Mouse (Mus musculus): ENCODE measurements around the gene Olfr1447. TPM values are rescaled to one million over a fixed set of nuclear protein-coding genes. Genes with fewer than 3 reads are reported as not detected.

Gene Olfr1447
- total and polyA plus RNA-seq, 3 experiments, result not detected

DNA sequence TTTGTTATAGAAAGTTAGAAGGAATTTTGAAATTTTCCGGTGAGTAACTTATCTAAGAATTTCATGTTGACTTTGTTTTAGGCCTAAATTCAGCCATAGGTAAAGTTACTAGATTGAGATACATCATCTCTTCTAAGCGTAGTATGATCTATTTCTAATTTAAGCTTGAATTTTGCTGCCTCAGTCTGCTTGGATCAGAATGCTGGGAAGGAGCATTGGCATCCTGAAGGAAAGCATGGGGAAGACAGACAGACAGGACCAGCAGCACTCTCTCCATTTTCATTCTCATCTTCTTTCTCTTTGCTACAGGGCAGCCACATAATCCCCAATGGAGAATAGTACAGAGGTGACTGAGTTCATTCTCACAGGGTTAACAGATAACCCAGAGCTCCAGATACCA lies 20.0 kb downstream of the Olfr1447 start, which contains the start of gene Olfr1445:
TSS of gene Olfr1445 (plus strand) at position 301 of the 400 bp plus-strand sequence.
- Histone ChIP-seq H3K27ac (ENCODE audit: insufficient read depth, low read depth) (no peak within 1 kb of the TSS), H3K4me2 (ENCODE audit: insufficient read depth, low read depth, poor library complexity, severe bottlenecking) (no peak within 1 kb of the TSS), H3K36me3 (replicated peaks in 1 of 2; ENCODE audit: control insufficient read depth in 1 of 2, insufficient read depth in 1 of 2, low read length in 1 of 2) (no peaks in the 10 kb centered on the region), H3K27me3 (replicated peaks) (no peaks in the 10 kb centered on the region), H3K9ac (ENCODE audit: insufficient read depth, low read depth) (no peak within 1 kb of the TSS), H3K79me2 (replicated peaks; ENCODE audit: control insufficient read depth, extremely low read depth, insufficient read depth, poor library complexity, severe bottlenecking) (no peaks in the 10 kb centered on the region), H3K4me3 (replicated peaks in 1 of 3; ENCODE audit: low read depth in 2 of 3, low read length in 2 of 3, poor library complexity in 1 of 3) (no peak within 1 kb of the TSS), H3K4me1 (ENCODE audit: control insufficient read depth in 1 of 2, insufficient read depth in 2 of 2) (no peaks in the 10 kb centered on the region), H3K9me3 (replicated peaks; ENCODE audit: low read length) (no peaks in the 10 kb centered on the region)
- no peak for DNase-seq (ENCODE audit: extremely low read depth)
- dilution Hi-C loops (cut with MboI; ENCODE audit: extremely low pct_ligation_motif_present, extremely low pct_unique_long_range_greater_than_20kb, low sequenced_read_pairs), result no loop called here
- no peak for TF ChIP-seq MAZ (IDR thresholded peaks at IDR 0.05; ENCODE audit: low read depth, low read length)
- TF ChIP-seq MYC (IDR thresholded peaks at IDR 0.05; ENCODE audit: low read depth, low read length), result no peak
- no peak for TF ChIP-seq IRF4 (IDR thresholded peaks at IDR 0.05; ENCODE audit: low read depth, low read length)
- no peak for TF ChIP-seq NELFE (IDR thresholded peaks at IDR 0.05; ENCODE audit: low read depth, low read length)
- no peak for TF ChIP-seq E2F4 (IDR thresholded peaks at IDR 0.05; ENCODE audit: insufficient replicate concordance, low read depth, low read length)
- no peak for TF ChIP-seq ZMIZ1 (IDR thresholded peaks at IDR 0.05; ENCODE audit: low read depth, low read length)
- no peak for TF ChIP-seq SMC3 (IDR thresholded peaks at IDR 0.05; ENCODE audit: low read depth, low read length)
- in situ Hi-C loops (cut with MboI; ENCODE audit: low pct_ligation_motif_present, low pct_unique_long_range_greater_than_20kb, low sequenced_read_pairs), result no loop called here

DNA sequence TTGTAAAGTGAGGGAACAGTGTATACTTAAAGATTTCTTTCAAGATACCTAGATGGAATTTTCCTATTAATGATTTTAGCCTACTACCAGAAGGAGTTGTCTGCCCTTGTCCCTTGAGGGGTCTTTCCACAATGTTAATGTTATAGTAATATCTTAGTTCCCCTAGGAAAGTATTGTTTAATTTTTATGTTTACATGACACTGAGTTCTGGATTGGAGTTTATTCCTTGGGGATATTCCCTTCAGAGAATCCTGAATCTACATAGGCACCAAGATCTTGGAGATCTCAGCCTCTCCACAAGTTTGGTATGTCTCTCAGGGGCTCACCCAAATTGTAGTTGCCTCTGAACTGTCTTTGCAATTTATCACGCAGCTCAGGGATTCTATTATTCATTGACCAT lies 46.6 kb downstream of the Olfr1447 start, which contains the start of gene Olfr1444:
TSS of gene Olfr1444 (plus strand) at position 301 of the 400 bp plus-strand sequence.
- H3K4me3 ChIP-seq (replicated peaks in 1 of 3; ENCODE audit: low read depth in 2 of 3, low read length in 2 of 3, poor library complexity in 1 of 3), result no peak within 1 kb of the TSS
- TF ChIP-seq JUND (conservative IDR thresholded peaks at IDR 0.05; ENCODE audit: low read depth, low read length), result no peak
- in situ Hi-C loops (cut with MboI; ENCODE audit: low pct_ligation_motif_present, low pct_unique_long_range_greater_than_20kb, low sequenced_read_pairs), result no loop called here
- dilution Hi-C loops (cut with MboI; ENCODE audit: extremely low pct_ligation_motif_present, extremely low pct_unique_long_range_greater_than_20kb, low sequenced_read_pairs), result no loop called here
- no peak within 1 kb of the TSS for H3K9ac ChIP-seq (ENCODE audit: insufficient read depth, low read depth)
- no peaks in the 10 kb centered on the region for H3K4me1 ChIP-seq (ENCODE audit: control insufficient read depth in 1 of 2, insufficient read depth in 2 of 2)
- no peak for DNase-seq (ENCODE audit: extremely low read depth)
- H3K36me3 ChIP-seq (replicated peaks in 1 of 2; ENCODE audit: control insufficient read depth in 1 of 2, insufficient read depth in 1 of 2, low read length in 1 of 2), result no peaks in the 10 kb centered on the region
- no peaks in the 10 kb centered on the region for H3K27me3 ChIP-seq (replicated peaks)
- no peaks in the 10 kb centered on the region for H3K9me3 ChIP-seq (replicated peaks; ENCODE audit: low read length)
- H3K79me2 ChIP-seq (replicated peaks; ENCODE audit: control insufficient read depth, extremely low read depth, insufficient read depth, poor library complexity, severe bottlenecking), result no peaks in the 10 kb centered on the region
- no peak within 1 kb of the TSS for H3K27ac ChIP-seq (ENCODE audit: insufficient read depth, low read depth)
- no peak within 1 kb of the TSS for H3K4me2 ChIP-seq (ENCODE audit: insufficient read depth, low read depth, poor library complexity, severe bottlenecking)

Other genes starting within 250 kb of the Olfr1447 start
- not detected in 2 replicates for gene Olfr1442, start 233.3 kb downstream of the Olfr1447 start, total RNA-seq (2012; rRNA removed)
- not detected in 2 replicates for gene Olfr1442, start 233.3 kb downstream of the Olfr1447 start, total RNA-seq (2014; rRNA removed)
- gene Olfr1442, start 233.3 kb downstream of the Olfr1447 start, polyA plus RNA-seq (2012; ENCODE audit: insufficient read length, low read depth), result not detected in 2 replicates
- not detected in 2 replicates for gene Olfr1443, start 225.6 kb downstream of the Olfr1447 start, total RNA-seq (2012; rRNA removed)
- gene Olfr1443, start 225.6 kb downstream of the Olfr1447 start, total RNA-seq (2014; rRNA removed), result not detected in 2 replicates
- not detected in 2 replicates for gene Olfr1443, start 225.6 kb downstream of the Olfr1447 start, polyA plus RNA-seq (2012; ENCODE audit: insufficient read length, low read depth)
- gene Keg1, start 208.0 kb downstream of the Olfr1447 start, total RNA-seq (2012; rRNA removed), result not detected in 2 replicates
- gene Keg1, start 208.0 kb downstream of the Olfr1447 start, total RNA-seq (2014; rRNA removed), result not detected in 2 replicates
- gene Keg1, start 208.0 kb downstream of the Olfr1447 start, polyA plus RNA-seq (2012; ENCODE audit: insufficient read length, low read depth), result not detected in 2 replicates
- 1.6 and 1.7 TPM in 2 replicates for gene Cntf, start 138.1 kb downstream of the Olfr1447 start, total RNA-seq (2012; rRNA removed)
- gene Cntf, start 138.1 kb downstream of the Olfr1447 start, total RNA-seq (2014; rRNA removed), result 2.2 and 2.4 TPM in 2 replicates
- gene Cntf, start 138.1 kb downstream of the Olfr1447 start, polyA plus RNA-seq (2012; ENCODE audit: insufficient read length, low read depth), result 2.4 and 3.6 TPM in 2 replicates
- gene Zfp91, start 107.6 kb downstream of the Olfr1447 start, total RNA-seq (2012; rRNA removed), result 19.3 and 25.5 TPM in 2 replicates
- 44.8 and 49.2 TPM in 2 replicates for gene Zfp91, start 107.6 kb downstream of the Olfr1447 start, total RNA-seq (2014; rRNA removed)
- 44.7 and 46.4 TPM in 2 replicates for gene Zfp91, start 107.6 kb downstream of the Olfr1447 start, polyA plus RNA-seq (2012; ENCODE audit: insufficient read length, low read depth)
- 39.2 and 43.0 TPM in 2 replicates for gene Lpxn, start 107.5 kb downstream of the Olfr1447 start, total RNA-seq (2012; rRNA removed)
- gene Lpxn, start 107.5 kb downstream of the Olfr1447 start, total RNA-seq (2014; rRNA removed), result 140 and 149 TPM in 2 replicates
- gene Lpxn, start 107.5 kb downstream of the Olfr1447 start, polyA plus RNA-seq (2012; ENCODE audit: insufficient read length, low read depth), result 61.6 and 66.4 TPM in 2 replicates
- not detected in 2 replicates for gene Gm5244, start 57.1 kb downstream of the Olfr1447 start, total RNA-seq (2012; rRNA removed)
- gene Gm5244, start 57.1 kb downstream of the Olfr1447 start, total RNA-seq (2014; rRNA removed), result not detected in 2 replicates
- gene Gm5244, start 57.1 kb downstream of the Olfr1447 start, polyA plus RNA-seq (2012; ENCODE audit: insufficient read length, low read depth), result not detected in 2 replicates
- not detected in 2 replicates for gene Olfr1444, start 46.5 kb downstream of the Olfr1447 start, total RNA-seq (2012; rRNA removed)
- gene Olfr1444, start 46.5 kb downstream of the Olfr1447 start, total RNA-seq (2014; rRNA removed), result not detected in 2 replicates
- not detected in 2 replicates for gene Olfr1444, start 46.5 kb downstream of the Olfr1447 start, polyA plus RNA-seq (2012; ENCODE audit: insufficient read length, low read depth)
- gene Olfr1445, start 19.9 kb downstream of the Olfr1447 start, total RNA-seq (2012; rRNA removed), result not detected in 2 replicates
- not detected in 2 replicates for gene Olfr1445, start 19.9 kb downstream of the Olfr1447 start, total RNA-seq (2014; rRNA removed)
- gene Olfr1445, start 19.9 kb downstream of the Olfr1447 start, polyA plus RNA-seq (2012; ENCODE audit: insufficient read length, low read depth), result not detected in 2 replicates
- not detected in 2 replicates for gene Olfr1446, start 10.2 kb downstream of the Olfr1447 start, total RNA-seq (2012; rRNA removed)
- not detected in 2 replicates for gene Olfr1446, start 10.2 kb downstream of the Olfr1447 start, total RNA-seq (2014; rRNA removed)
- not detected in 2 replicates for gene Olfr1446, start 10.2 kb downstream of the Olfr1447 start, polyA plus RNA-seq (2012; ENCODE audit: insufficient read length, low read depth)
- not detected in 2 replicates for gene Olfr1448, start 20.7 kb upstream of the Olfr1447 start, total RNA-seq (2012; rRNA removed)
- gene Olfr1448, start 20.7 kb upstream of the Olfr1447 start, total RNA-seq (2014; rRNA removed), result not detected in 2 replicates
- not detected in 2 replicates for gene Olfr1448, start 20.7 kb upstream of the Olfr1447 start, polyA plus RNA-seq (2012; ENCODE audit: insufficient read length, low read depth)
- not detected in 2 replicates for gene Olfr1449, start 27.1 kb upstream of the Olfr1447 start, total RNA-seq (2012; rRNA removed)
- gene Olfr1449, start 27.1 kb upstream of the Olfr1447 start, total RNA-seq (2014; rRNA removed), result not detected in 2 replicates
- not detected in 2 replicates for gene Olfr1449, start 27.1 kb upstream of the Olfr1447 start, polyA plus RNA-seq (2012; ENCODE audit: insufficient read length, low read depth)
- not detected in 2 replicates for gene Olfr1450, start 46.5 kb upstream of the Olfr1447 start, total RNA-seq (2012; rRNA removed)
- gene Olfr1450, start 46.5 kb upstream of the Olfr1447 start, total RNA-seq (2014; rRNA removed), result not detected in 2 replicates
- not detected in 2 replicates for gene Olfr1450, start 46.5 kb upstream of the Olfr1447 start, polyA plus RNA-seq (2012; ENCODE audit: insufficient read length, low read depth)
- not detected in 2 replicates for gene Olfr1451, start 91.3 kb upstream of the Olfr1447 start, total RNA-seq (2012; rRNA removed)
- not detected in 2 replicates for gene Olfr1451, start 91.3 kb upstream of the Olfr1447 start, total RNA-seq (2014; rRNA removed)
- not detected in 2 replicates for gene Olfr1451, start 91.3 kb upstream of the Olfr1447 start, polyA plus RNA-seq (2012; ENCODE audit: insufficient read length, low read depth)
- gene Olfr1453, start 124.6 kb upstream of the Olfr1447 start, total RNA-seq (2012; rRNA removed), result not detected in 2 replicates
- gene Olfr1453, start 124.6 kb upstream of the Olfr1447 start, total RNA-seq (2014; rRNA removed), result not detected in 2 replicates
- not detected in 2 replicates for gene Olfr1453, start 124.6 kb upstream of the Olfr1447 start, polyA plus RNA-seq (2012; ENCODE audit: insufficient read length, low read depth)
- not detected in 2 replicates for gene Olfr1454, start 156.9 kb upstream of the Olfr1447 start, total RNA-seq (2012; rRNA removed)
- not detected in 2 replicates for gene Olfr1454, start 156.9 kb upstream of the Olfr1447 start, total RNA-seq (2014; rRNA removed)
- gene Olfr1454, start 156.9 kb upstream of the Olfr1447 start, polyA plus RNA-seq (2012; ENCODE audit: insufficient read length, low read depth), result not detected in 2 replicates
- not detected in 2 replicates for gene Olfr1457, start 194.1 kb upstream of the Olfr1447 start, total RNA-seq (2012; rRNA removed)
- not detected in 2 replicates for gene Olfr1457, start 194.1 kb upstream of the Olfr1447 start, total RNA-seq (2014; rRNA removed)
- not detected in 2 replicates for gene Olfr1457, start 194.1 kb upstream of the Olfr1447 start, polyA plus RNA-seq (2012; ENCODE audit: insufficient read length, low read depth)
- gene Olfr1458, start 203.0 kb upstream of the Olfr1447 start, total RNA-seq (2012; rRNA removed), result not detected in 2 replicates
- not detected in 2 replicates for gene Olfr1458, start 203.0 kb upstream of the Olfr1447 start, total RNA-seq (2014; rRNA removed)
- gene Olfr1458, start 203.0 kb upstream of the Olfr1447 start, polyA plus RNA-seq (2012; ENCODE audit: insufficient read length, low read depth), result not detected in 2 replicates
- gene Olfr1459, start 245.8 kb upstream of the Olfr1447 start, total RNA-seq (2012; rRNA removed), result not detected in 2 replicates
- gene Olfr1459, start 245.8 kb upstream of the Olfr1447 start, total RNA-seq (2014; rRNA removed), result not detected in 2 replicates
- 0.07 TPM in 1 of 2 replicates, not detected in the other for gene Olfr1459, start 245.8 kb upstream of the Olfr1447 start, polyA plus RNA-seq (2012; ENCODE audit: insufficient read length, low read depth)